Mouse (Mus musculus): ENCODE results near the gene Snrpc. TPM values are rescaled to one million over a fixed set of nuclear protein-coding genes. Genes with fewer than 3 reads are reported as not detected.

The Snrpc gene
- total and polyA plus RNA-seq, 3 experiments, result 154 to 194 (median 171) TPM

- no peak overlapping the region for H3K4me2 ChIP-seq (ENCODE audit: insufficient read depth, low read depth, poor library complexity, severe bottlenecking)
- H3K9me3 ChIP-seq (replicated peaks; ENCODE audit: low read length), result no peaks in the 10 kb centered on the region
- no peaks in the 10 kb centered on the region for H3K27me3 ChIP-seq (replicated peaks)
- dilution Hi-C loops (cut with MboI; ENCODE audit: extremely low pct_ligation_motif_present, extremely low pct_unique_long_range_greater_than_20kb, low sequenced_read_pairs) (no loop called here), in situ Hi-C loops (cut with MboI; ENCODE audit: low pct_ligation_motif_present, low pct_unique_long_range_greater_than_20kb, low sequenced_read_pairs) (no loop called here)
- H3K9ac ChIP-seq (ENCODE audit: insufficient read depth, low read depth), result no peak overlapping the region
- peaks cover 63% of the 10 kb centered on the region for H3K79me2 ChIP-seq (replicated peaks; ENCODE audit: control insufficient read depth, extremely low read depth, insufficient read depth, poor library complexity, severe bottlenecking)
- H3K36me3 ChIP-seq (replicated peaks in 1 of 2; ENCODE audit: control insufficient read depth in 1 of 2, insufficient read depth in 1 of 2, low read length in 1 of 2), result peaks cover 0 to 54% of the 10 kb centered on the region in 2 experiments
- H3K27ac ChIP-seq (ENCODE audit: insufficient read depth, low read depth), result no peak overlapping the region
- no peak for TF ChIP-seq JUN (IDR thresholded peaks at IDR 0.05; ENCODE audit: insufficient read depth, low read depth, low read length)
- no peak for TF ChIP-seq NRF1 (IDR thresholded peaks at IDR 0.05; ENCODE audit: low read depth, low read length)
- no peak for TF ChIP-seq ZMIZ1 (IDR thresholded peaks at IDR 0.05; ENCODE audit: low read depth, low read length)
- TF ChIP-seq ZNF384 (IDR thresholded peaks at IDR 0.05; ENCODE audit: low read depth, low read length), result no peak
- TF ChIP-seq JUND (conservative IDR thresholded peaks at IDR 0.05; ENCODE audit: low read depth, low read length), result no peak
- no peak for TF ChIP-seq USF2 (conservative IDR thresholded peaks at IDR 0.05; ENCODE audit: low read depth, low read length)
- TF ChIP-seq HCFC1 (IDR thresholded peaks at IDR 0.05; ENCODE audit: low read depth, low read length), result no peak
- H3K4me3 ChIP-seq (replicated peaks in 1 of 3; ENCODE audit: low read depth in 2 of 3, low read length in 2 of 3, poor library complexity in 1 of 3), result no peak overlapping the region
- no peak for DNase-seq (ENCODE audit: extremely low read depth)
- H3K4me1 ChIP-seq (ENCODE audit: control insufficient read depth in 1 of 2, insufficient read depth in 2 of 2), result peaks cover 0 to 17% of the 10 kb centered on the region in 2 experiments; a peak in 2 of 4 replicates
Measured at GRCm38 (mm10) chr17:27811980-27812379, 26.0 kb upstream of the Snrpc start.

GRCm38 (mm10) chr17:27814606-27815005 is 23.3 kb upstream of the Snrpc start:
- no peak overlapping the region for H3K9ac ChIP-seq (ENCODE audit: insufficient read depth, low read depth)
- peaks cover 74% of the 10 kb centered on the region for H3K79me2 ChIP-seq (replicated peaks; ENCODE audit: control insufficient read depth, extremely low read depth, insufficient read depth, poor library complexity, severe bottlenecking)
- TF ChIP-seq CHD2 (IDR thresholded peaks at IDR 0.05; ENCODE audit: low read length), result no peak
- no peak for TF ChIP-seq ETS1 (conservative IDR thresholded peaks at IDR 0.05; ENCODE audit: low read depth, low read length)
- no peak for TF ChIP-seq USF1 (IDR thresholded peaks at IDR 0.05; ENCODE audit: low read depth, low read length)
- no peak for TF ChIP-seq NRF1 (IDR thresholded peaks at IDR 0.05; ENCODE audit: low read depth, low read length)
- TF ChIP-seq ZC3H11A (IDR thresholded peaks at IDR 0.05; ENCODE audit: low read depth, low read length), result no peak
- no peak for TF ChIP-seq CTCF (conservative IDR thresholded peaks at IDR 0.05 in 1 of 2, IDR thresholded peaks at IDR 0.05 in 1 of 2; ENCODE audit: low read depth in 2 of 2, low read length in 2 of 2)
- no peak for TF ChIP-seq CHD1 (IDR thresholded peaks at IDR 0.05; ENCODE audit: low read depth, low read length)
- TF ChIP-seq EP300 (IDR thresholded peaks at IDR 0.05; ENCODE audit: low read length), result no peak
- TF ChIP-seq HCFC1 (IDR thresholded peaks at IDR 0.05; ENCODE audit: low read depth, low read length), result no peak
- no peak for TF ChIP-seq RCOR1 (conservative IDR thresholded peaks at IDR 0.05; ENCODE audit: low read depth, low read length)
- no peak for TF ChIP-seq POLR2AphosphoS2 (IDR thresholded peaks at IDR 0.05; ENCODE audit: low read depth, low read length)
- no peak for TF ChIP-seq MEF2A (IDR thresholded peaks at IDR 0.05; ENCODE audit: borderline replicate concordance, low read depth, low read length)
- no peak for TF ChIP-seq SMC3 (IDR thresholded peaks at IDR 0.05; ENCODE audit: low read depth, low read length)
- no peak for TF ChIP-seq POLR2A (IDR thresholded peaks at IDR 0.05; ENCODE audit: low read depth, low read length)
- no peak for TF ChIP-seq KAT2A (IDR thresholded peaks at IDR 0.05; ENCODE audit: insufficient replicate concordance, low read length)
- no peak for TF ChIP-seq MAZ (IDR thresholded peaks at IDR 0.05; ENCODE audit: low read depth, low read length)
- no peak for TF ChIP-seq PAX5 (IDR thresholded peaks at IDR 0.05; ENCODE audit: low read length)
- no peak for DNase-seq (ENCODE audit: extremely low read depth)
- no peak overlapping the region for H3K27ac ChIP-seq (ENCODE audit: insufficient read depth, low read depth)
- H3K4me1 ChIP-seq (ENCODE audit: control insufficient read depth in 1 of 2, insufficient read depth in 2 of 2), result peaks cover 0 to 35% of the 10 kb centered on the region in 2 experiments; a peak in 2 of 4 replicates
- no peaks in the 10 kb centered on the region for H3K27me3 ChIP-seq (replicated peaks)
- H3K4me3 ChIP-seq (replicated peaks in 1 of 3; ENCODE audit: low read depth in 2 of 3, low read length in 2 of 3, poor library complexity in 1 of 3), result no peak overlapping the region
- in situ Hi-C loops (cut with MboI; ENCODE audit: low pct_ligation_motif_present, low pct_unique_long_range_greater_than_20kb, low sequenced_read_pairs) (loop anchor here (5.0 kb wide), 1 partner anchor 32 kb away; no protein-coding TSS in a partner anchor), dilution Hi-C loops (cut with MboI; ENCODE audit: extremely low pct_ligation_motif_present, extremely low pct_unique_long_range_greater_than_20kb, low sequenced_read_pairs) (no loop called here)
- H3K36me3 ChIP-seq (replicated peaks in 1 of 2; ENCODE audit: control insufficient read depth in 1 of 2, insufficient read depth in 1 of 2, low read length in 1 of 2), result peaks cover 0 to 45% of the 10 kb centered on the region in 2 experiments
- H3K9me3 ChIP-seq (replicated peaks; ENCODE audit: low read length), result no peaks in the 10 kb centered on the region
- H3K4me2 ChIP-seq (ENCODE audit: insufficient read depth, low read depth, poor library complexity, severe bottlenecking), result no peak overlapping the region

Data from CH12.LX (cell line).